Mouse (Mus musculus) heart, embryonic 14.5 days (tissue): Measurements from ENCODE around the gene Rfxank. TPM values are rescaled to one million over a fixed set of nuclear protein-coding genes. Genes with fewer than 3 reads are reported as not detected.

Experiments
- ATAC-seq: fragments of 200-750 bp; cut with Nextera tagmentation; 2 replicates; pipeline ENCODE4 v1.8.0; 2017; ENCODE audit warnings: low read depth, moderate TSS enrichment; ENCODE audit not compliant: insufficient number of reproducible peaks, insufficient read depth, low FRiP score
- H3K27ac ChIP-seq, 2 experiments: fragments of 200-500 bp in 1 of 2; fragments of 300-500 bp in 1 of 2; sonication (generic) in 1 of 2; replicated peaks in 1 of 2; 2 replicates each; pipeline ENCODE4 v1.5.1; 2012 to 2014; ENCODE audit warnings: low read depth in 2 of 2, low read length in 2 of 2, control low read depth in 1 of 2, mild to moderate bottlenecking in 1 of 2, mixed read lengths in 1 of 2; ENCODE audit not compliant: control insufficient read depth in 1 of 2, insufficient read depth in 1 of 2
- H3K27me3 ChIP-seq: fragments of 300-500 bp; sonication (generic); 2 replicates; pipeline ENCODE4 v1.6.1; 2014; ENCODE audit warnings: mild to moderate bottlenecking, low read length, control low read depth; ENCODE audit not compliant: control insufficient read depth, insufficient read depth
- H3K36me3 ChIP-seq: fragments of 300-500 bp; sonication (generic); 2 replicates; pipeline ENCODE4 v1.6.1; 2014; ENCODE audit warnings: mild to moderate bottlenecking, control low read depth, low read length, mixed read lengths; ENCODE audit not compliant: control insufficient read depth, insufficient read depth
- H3K4me1 ChIP-seq, 2 experiments: fragments of 200-500 bp in 1 of 2; fragments of 300-500 bp in 1 of 2; sonication (generic) in 1 of 2; 2 replicates each; pipeline ENCODE4 v1.6.1; 2012 to 2014; ENCODE audit warnings: low read length in 2 of 2, control low read depth in 1 of 2, mixed read lengths in 1 of 2; ENCODE audit not compliant: control insufficient read depth in 2 of 2, insufficient read depth in 2 of 2
- H3K4me2 ChIP-seq: fragments of 300-500 bp; sonication (generic); 2 replicates; pipeline ENCODE4 v1.6.1; 2014; ENCODE audit warnings: mild to moderate bottlenecking, low read length
- H3K4me3 ChIP-seq, 2 experiments: fragments of 200-500 bp in 1 of 2; fragments of 300-500 bp in 1 of 2; sonication (generic) in 1 of 2; 2 replicates each; pipeline ENCODE4 v1.5.1; 2012 to 2014; ENCODE audit warnings: low read length in 2 of 2, mild to moderate bottlenecking in 2 of 2, control low read depth in 1 of 2, low read depth in 1 of 2, moderate library complexity in 1 of 2; ENCODE audit not compliant: control insufficient read depth in 1 of 2, insufficient read depth in 1 of 2
- H3K9ac ChIP-seq: fragments of 300-500 bp; sonication (generic); 2 replicates; pipeline ENCODE4 v1.6.1; 2014; ENCODE audit warnings: mild to moderate bottlenecking, low read length
- H3K9me3 ChIP-seq: fragments of 300-500 bp; sonication (generic); 2 replicates; pipeline ENCODE4 v1.6.1; 2016; ENCODE audit warnings: low read length, control low read depth; ENCODE audit not compliant: control insufficient read depth
- WGBS: fragments of 180-500 bp; shearing (Covaris S2); extraction: QIAGEN DNeasy Blood & Tissue Kit; methylation state at CpG from one replicate; pipeline ENCODE4 v1.1.7; 2014; 5-methylcytosine and 5-hydroxymethylcytosine counted together
- polyA plus RNA-seq: library from polyadenylated mRNA; unstranded; fragments of >200 nt; fragmentation: Nextera tagmentation; extraction: Ambion mirVana; gene quantifications from 2 replicates; pipeline ENCODE4 v1.2.1, GENCODE M21; 2014

Gene Rfxank
- polyA plus RNA-seq, 1 experiment from 2014 or later = 21.0 TPM

- Histone ChIP-seq H3K4me1 (no peaks in the 10 kb centered on the region), H3K36me3 (no peaks in the 10 kb centered on the region), H3K27ac (no peak overlapping the region), H3K9me3 (no peaks in the 10 kb centered on the region), H3K4me2 (no peak overlapping the region), H3K4me3 (no peak overlapping the region), H3K27me3 (peaks cover 27% of the 10 kb centered on the region), H3K9ac (no peak overlapping the region)
- no peak for ATAC-seq
- 86% methylated on average over 3 of the region's 3 CpGs for WGBS
Measured at GRCm38 (mm10) chr8:70163316-70163715, 24.4 kb upstream of the Rfxank start.

DNA sequence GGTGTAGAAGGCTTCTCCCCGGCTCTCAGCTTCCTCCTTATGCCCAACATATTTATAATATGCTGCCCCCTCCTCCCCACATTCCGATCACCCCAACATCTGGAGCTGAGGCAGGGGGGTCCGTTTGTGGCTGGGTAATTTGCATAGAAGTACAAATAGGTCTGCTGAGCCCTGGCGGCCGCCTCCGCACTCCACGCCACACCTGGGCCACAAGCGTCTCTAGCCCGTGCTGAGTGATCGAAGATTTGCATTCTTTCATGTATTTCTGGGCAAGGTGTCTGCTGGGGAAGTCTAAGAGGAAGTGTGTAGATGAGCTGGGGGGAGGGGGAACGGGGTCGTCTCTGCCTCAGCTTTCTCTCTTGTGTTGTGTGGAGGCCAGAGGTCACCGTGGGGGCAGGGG, 21.1 kb upstream of the Rfxank start:
- no peaks in the 10 kb centered on the region for H3K9me3 ChIP-seq
- WGBS = 60% methylated on average over 13 of the region's 13 CpGs
- peaks cover 11% of the 10 kb centered on the region for H3K27me3 ChIP-seq
- no peak for ATAC-seq
- H3K4me1 ChIP-seq = 0 out of 4 replicates have a peak, but pooled peaks cover 0 to 2% of the 10 kb centered on the region in 2 experiments
- no peak overlapping the region for H3K27ac ChIP-seq
- no peak overlapping the region for H3K4me3 ChIP-seq
- H3K36me3 ChIP-seq = no peaks in the 10 kb centered on the region
- H3K9ac ChIP-seq = no peak overlapping the region
- no peak overlapping the region for H3K4me2 ChIP-seq

DNA sequence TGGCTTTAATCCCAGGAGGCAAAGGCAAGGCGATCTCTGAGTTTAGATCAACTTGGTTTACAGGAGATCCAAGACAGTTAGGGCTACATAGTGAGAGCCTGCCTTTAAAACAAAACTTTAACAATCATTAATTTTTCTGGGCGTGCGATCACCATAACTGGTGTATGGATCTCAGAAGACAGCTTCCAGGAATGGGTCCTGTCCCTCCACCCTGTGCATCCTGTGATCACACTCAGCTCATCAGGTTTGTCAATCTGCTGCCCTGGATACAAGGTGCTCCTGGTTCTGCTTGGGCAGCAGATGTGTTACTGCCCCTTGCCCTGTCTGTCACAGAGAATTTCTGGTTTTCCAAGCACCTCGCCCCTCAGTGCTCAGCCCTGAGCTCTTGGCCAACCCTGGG, 20.3 kb upstream of the Rfxank start:
- H3K9me3 ChIP-seq = no peaks in the 10 kb centered on the region
- 0 out of 4 replicates have a peak, but pooled peaks cover 0 to 2% of the 10 kb centered on the region in 2 experiments for H3K4me1 ChIP-seq
- H3K36me3 ChIP-seq = no peaks in the 10 kb centered on the region
- H3K27me3 ChIP-seq = peaks cover 8% of the 10 kb centered on the region
- WGBS = 75% methylated on average over 4 of the region's 4 CpGs
- H3K27ac ChIP-seq = no peak overlapping the region
- no peak overlapping the region for H3K9ac ChIP-seq
- no peak for ATAC-seq
- no peak overlapping the region for H3K4me3 ChIP-seq
- H3K4me2 ChIP-seq = no peak overlapping the region

- H3K4me3 ChIP-seq = peak overlapping the region; percentile 33 to 50
- H3K9ac ChIP-seq = peak overlapping the region; percentile 64
- peaks cover 1% of the 10 kb centered on the region for H3K27me3 ChIP-seq
- ATAC-seq = peak; percentile 69
- no peak overlapping the region for H3K27ac ChIP-seq
- H3K4me1 ChIP-seq = 0 out of 4 replicates have a peak, but pooled peaks cover 0 to 2% of the 10 kb centered on the region in 2 experiments
- no peaks in the 10 kb centered on the region for H3K9me3 ChIP-seq
- H3K4me2 ChIP-seq = peak overlapping the region; percentile 87
- no peaks in the 10 kb centered on the region for H3K36me3 ChIP-seq
- WGBS = 10% methylated on average over 40 of the region's 40 CpGs
Measured at GRCm38 (mm10) chr8:70158069-70158853, 19.3 kb upstream of the Rfxank start.

GRCm38 (mm10) chr8:70157240-70157800, 18.4 kb upstream of the Rfxank start:
- ATAC-seq = no peak
- Histone ChIP-seq H3K4me1 (peaks cover 0 to 2% of the 10 kb centered on the region in 2 experiments; a peak in 1 of 4 replicates), H3K9ac (no peak overlapping the region), H3K4me3 (no peak overlapping the region), H3K27ac (no peak overlapping the region), H3K9me3 (no peaks in the 10 kb centered on the region), H3K4me2 (no peak overlapping the region), H3K36me3 (no peaks in the 10 kb centered on the region), H3K27me3 (peaks cover 3% of the 10 kb centered on the region)
- WGBS = 86% methylated on average over 1 of the region's 1 CpGs

DNA sequence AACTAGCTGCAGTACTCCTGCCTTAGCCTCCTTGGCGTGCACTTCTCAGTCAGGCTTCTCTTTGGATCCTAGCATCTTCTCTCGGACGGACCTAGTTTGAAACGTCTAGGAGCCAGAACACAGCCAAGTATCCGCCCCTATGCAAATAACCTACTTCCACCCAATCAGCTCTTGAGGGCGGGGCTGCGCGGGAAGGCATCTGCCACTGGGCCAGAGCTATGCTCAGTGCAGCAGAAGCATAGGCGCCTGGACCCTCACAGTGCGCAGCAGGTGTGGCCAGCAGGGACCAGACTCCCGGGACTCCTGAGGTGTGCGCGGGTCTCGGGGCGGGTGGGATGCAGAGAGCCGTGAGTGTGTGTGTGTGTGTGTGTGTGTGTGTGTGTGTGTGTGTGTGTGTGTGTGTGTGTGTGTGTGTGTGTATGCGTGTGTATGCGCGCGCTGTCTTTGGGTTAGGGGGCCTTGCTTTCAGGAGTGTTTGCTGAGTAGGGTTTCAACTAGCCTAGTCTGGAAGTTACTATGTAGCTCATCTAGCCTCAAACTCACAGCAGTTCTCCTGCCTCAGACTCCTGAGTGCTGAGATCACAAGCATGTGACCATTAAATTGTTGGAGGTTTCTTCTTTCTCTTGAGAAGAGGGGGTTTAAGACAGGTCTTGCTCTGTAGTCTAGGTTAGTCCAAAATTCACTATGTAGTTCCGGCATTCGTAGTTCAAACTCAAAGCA, 13.7 kb upstream of the Rfxank start:
- WGBS = 16% methylated on average over 22 of the region's 22 CpGs

DNA sequence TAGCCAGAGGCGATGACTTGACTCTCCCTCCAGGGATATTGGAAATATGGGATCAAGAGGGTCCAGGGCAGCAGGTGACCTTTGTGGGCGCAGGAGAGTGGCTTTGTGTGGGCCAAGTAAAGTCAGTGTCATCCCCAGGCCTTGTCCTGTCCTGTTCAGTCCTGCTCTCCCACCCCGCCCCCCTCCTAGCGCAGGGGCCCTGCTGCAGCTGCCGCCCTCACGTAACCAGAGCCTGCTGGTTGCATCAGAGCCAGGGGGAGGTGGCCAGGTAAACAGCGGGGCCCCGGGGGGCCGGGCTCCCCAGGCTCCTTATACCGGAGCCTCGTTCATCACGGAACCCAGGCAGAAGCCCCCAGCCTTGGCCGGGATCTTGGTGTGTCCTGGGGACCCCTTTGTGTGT, 11.2 kb upstream of the Rfxank start:
- Histone ChIP-seq H3K4me1 (no peaks in the 10 kb centered on the region; a peak in 1 of 4 replicates), H3K27ac (no peak overlapping the region), H3K36me3 (peaks cover 22% of the 10 kb centered on the region), H3K9ac (no peak overlapping the region), H3K4me2 (no peak overlapping the region), H3K9me3 (no peaks in the 10 kb centered on the region), H3K4me3 (no peak overlapping the region), H3K27me3 (peaks cover 7% of the 10 kb centered on the region)
- ATAC-seq = no peak; the same call in 1 of the 2 replicates
- 17% methylated on average over 13 of the region's 13 CpGs for WGBS

More for the DNA sequence above, 13.7 kb upstream of the Rfxank start:
- H3K27ac ChIP-seq = no peak overlapping the region
- no peaks in the 10 kb centered on the region for H3K9me3 ChIP-seq
- ATAC-seq = peak; percentile 76; the same call in 1 of the 2 replicates
- no peak overlapping the region for H3K9ac ChIP-seq
- peaks cover 7% of the 10 kb centered on the region for H3K27me3 ChIP-seq
- no peaks in the 10 kb centered on the region; a peak in 1 of 4 replicates for H3K4me1 ChIP-seq
- no peak overlapping the region for H3K4me3 ChIP-seq
- no peaks in the 10 kb centered on the region for H3K36me3 ChIP-seq
- H3K4me2 ChIP-seq = peak overlapping the region; percentile 42
